Mouse (Mus musculus) midbrain, embryonic 16.5 days (tissue): ENCODE data around the gene Appbp2. TPM values are rescaled to one million over a fixed set of nuclear protein-coding genes. Genes with fewer than 3 reads are reported as not detected.
A peak's percentile ranks its signal among the peaks of the same experiment; 100 is the strongest.

ENCODE experiments used
- ATAC-seq: fragments of 200-750 bp; cut with Nextera tagmentation; 2 replicates; pipeline ENCODE4 v1.8.0; 2017; ENCODE audit warnings: moderate TSS enrichment
- H3K27ac ChIP-seq: fragments of 300-500 bp; sonication (generic); 2 replicates; pipeline ENCODE4 v1.5.1; 2014; ENCODE audit warnings: mild to moderate bottlenecking, low read length, mixed read lengths
- H3K27me3 ChIP-seq: fragments of 300-500 bp; sonication (generic); 2 replicates; pipeline ENCODE4 v1.6.1; 2014; ENCODE audit warnings: low read depth, low read length, mixed read lengths; ENCODE audit not compliant: control insufficient read depth, insufficient read depth
- H3K36me3 ChIP-seq: fragments of 300-500 bp; sonication (generic); 2 replicates; pipeline ENCODE4 v1.6.1; 2014; ENCODE audit warnings: mild to moderate bottlenecking, low read length, moderate library complexity, mixed read lengths; ENCODE audit not compliant: control insufficient read depth, insufficient read depth
- H3K4me1 ChIP-seq: fragments of 300-500 bp; sonication (generic); 2 replicates; pipeline ENCODE4 v1.6.1; 2014; ENCODE audit warnings: mild to moderate bottlenecking, low read length, mixed read lengths; ENCODE audit not compliant: control insufficient read depth, insufficient read depth
- H3K4me2 ChIP-seq: fragments of 300-500 bp; sonication (generic); 2 replicates; pipeline ENCODE4 v1.6.1; 2014; ENCODE audit warnings: mild to moderate bottlenecking, low read length, mixed read lengths
- H3K4me3 ChIP-seq: fragments of 300-500 bp; sonication (generic); 2 replicates; pipeline ENCODE4 v1.5.1; 2014; ENCODE audit warnings: low read depth, mild to moderate bottlenecking, low read length, moderate library complexity, mixed read lengths
- H3K9ac ChIP-seq: fragments of 300-500 bp; sonication (generic); 2 replicates; pipeline ENCODE4 v1.6.1; 2014; ENCODE audit warnings: low read depth, low read length, mixed read lengths
- H3K9me3 ChIP-seq: fragments of 300-500 bp; sonication (generic); replicated peaks from 2 replicates; pipeline ENCODE4 v1.6.1; 2014; ENCODE audit warnings: mild to moderate bottlenecking, low read length, mixed read lengths; ENCODE audit not compliant: control insufficient read depth, poor library complexity, severe bottlenecking
- WGBS: fragments of 180-500 bp; shearing (Covaris S2); extraction: QIAGEN DNeasy Blood & Tissue Kit; methylation state at CpG from one replicate; pipeline ENCODE4 v1.1.7; 2014; 5-methylcytosine and 5-hydroxymethylcytosine counted together
- polyA plus RNA-seq: library from polyadenylated mRNA; unstranded; fragments of >200 nt; fragmentation: Nextera tagmentation; extraction: Ambion mirVana; gene quantifications from 2 replicates; pipeline ENCODE4 v1.2.1, GENCODE M21; 2015

The Appbp2 gene
- polyA plus RNA-seq, 1 experiment from 2014 or later = 44.5 TPM

DNA sequence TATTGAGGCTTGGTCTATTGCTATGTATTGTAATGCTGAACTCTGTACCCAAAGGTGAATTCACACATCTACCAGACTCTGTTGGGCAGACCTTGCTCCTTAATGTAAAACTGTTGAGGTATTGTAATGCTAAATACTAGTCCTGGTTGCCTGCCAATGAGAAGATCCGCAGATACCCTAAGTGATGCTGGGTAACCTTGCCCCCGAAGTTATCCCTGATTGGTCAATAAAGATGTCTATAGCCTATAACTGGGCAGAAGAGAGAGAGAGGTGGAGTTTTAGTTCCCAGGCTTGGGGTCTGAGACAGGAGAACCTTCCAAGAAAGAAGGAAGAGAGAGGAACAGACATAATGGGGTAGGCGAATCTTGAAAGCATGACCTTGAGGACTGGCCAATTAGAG lies 5.3 kb upstream of the Appbp2 start:
- WGBS = 90% methylated on average over 3 of the region's 3 CpGs
- H3K36me3 ChIP-seq = no peaks in the 10 kb centered on the region
- H3K27me3 ChIP-seq = no peaks in the 10 kb centered on the region
- no peak overlapping the region for H3K4me3 ChIP-seq
- H3K4me2 ChIP-seq = no peak overlapping the region
- no peak for ATAC-seq
- 0 out of 2 replicates have a peak, but pooled peaks cover 3% of the 10 kb centered on the region for H3K4me1 ChIP-seq
- no peak overlapping the region for H3K27ac ChIP-seq
- no peak overlapping the region for H3K9ac ChIP-seq
- H3K9me3 ChIP-seq = no peaks in the 10 kb centered on the region

DNA sequence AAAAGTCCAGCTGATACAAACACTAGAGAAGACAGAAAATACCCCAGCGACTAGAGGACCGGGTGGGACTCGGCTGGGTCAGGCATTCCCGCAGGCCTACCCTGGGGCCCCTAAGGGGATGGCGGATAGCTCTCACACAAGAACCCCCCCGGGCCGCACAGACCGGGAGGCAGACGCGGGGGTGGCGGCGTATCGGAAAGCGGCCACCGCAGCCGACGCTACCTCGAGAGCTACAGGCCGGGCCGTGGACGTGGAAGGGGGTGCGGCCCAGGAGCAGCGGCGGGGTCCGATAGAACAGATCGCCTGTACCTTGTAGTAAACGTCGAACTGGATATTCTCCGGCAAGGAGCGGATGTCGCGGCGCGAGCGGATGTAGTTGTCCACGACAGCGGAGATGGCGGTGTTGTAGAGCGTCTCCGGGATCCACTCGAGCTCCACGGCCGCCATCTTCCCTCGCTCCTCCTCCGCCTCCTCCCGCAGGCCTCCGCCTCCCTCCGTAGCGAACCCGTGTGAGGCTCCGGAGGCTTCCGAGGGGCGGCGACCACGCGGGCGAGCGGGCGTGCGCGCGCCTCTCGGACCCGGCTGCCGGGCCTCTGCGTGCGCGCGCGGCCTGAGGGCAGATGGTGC lies 454 bp downstream of the Appbp2 start:
- Histone ChIP-seq H3K27me3 (no peaks in the 10 kb centered on the region), H3K9ac (peak overlapping the region; percentile 98), H3K4me2 (peak overlapping the region; percentile 70), H3K36me3 (no peaks in the 10 kb centered on the region), H3K27ac (peak overlapping the region; percentile 99), H3K4me1 (peaks cover 15% of the 10 kb centered on the region), H3K9me3 (no peaks in the 10 kb centered on the region), H3K4me3 (peak overlapping the region; percentile 99)
- ATAC-seq = peak; percentile 96
- under 1% methylated on average over 68 of the region's 70 CpGs for WGBS

DNA sequence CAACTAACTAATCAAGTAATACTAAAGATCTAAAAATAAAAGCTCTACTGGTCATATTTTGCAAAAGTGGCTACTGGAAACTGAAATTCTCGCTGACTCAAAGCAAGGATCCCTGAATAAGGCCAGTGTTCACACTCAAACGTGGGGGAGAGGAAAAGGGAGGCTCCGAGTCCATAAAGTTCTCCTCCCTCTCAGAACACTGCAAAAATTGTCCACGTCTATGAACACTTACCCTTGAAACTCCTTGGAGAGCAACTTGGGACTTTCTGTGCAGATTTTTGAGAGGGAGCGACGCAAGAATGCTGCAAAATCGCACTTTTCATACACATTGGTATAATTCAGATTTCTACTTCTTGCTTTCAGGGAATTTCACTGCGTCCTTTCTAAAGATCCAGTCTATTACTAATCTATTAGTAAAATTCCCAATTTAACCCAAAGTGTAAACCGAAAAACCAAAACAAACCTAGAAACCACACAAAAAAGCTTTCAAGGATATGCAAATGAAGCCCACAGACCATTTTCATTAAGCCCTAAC lies 1.2 kb downstream of the Appbp2 start:
- Histone ChIP-seq H3K27ac (peak overlapping the region; percentile 99), H3K4me3 (peak overlapping the region; percentile 99), H3K9ac (peak overlapping the region; percentile 98), H3K9me3 (no peaks in the 10 kb centered on the region), H3K27me3 (no peaks in the 10 kb centered on the region), H3K36me3 (no peaks in the 10 kb centered on the region), H3K4me2 (peak overlapping the region; percentile 70), H3K4me1 (peaks cover 15% of the 10 kb centered on the region)
- no peak for ATAC-seq
- WGBS = 8% methylated on average over 9 of the region's 9 CpGs

DNA sequence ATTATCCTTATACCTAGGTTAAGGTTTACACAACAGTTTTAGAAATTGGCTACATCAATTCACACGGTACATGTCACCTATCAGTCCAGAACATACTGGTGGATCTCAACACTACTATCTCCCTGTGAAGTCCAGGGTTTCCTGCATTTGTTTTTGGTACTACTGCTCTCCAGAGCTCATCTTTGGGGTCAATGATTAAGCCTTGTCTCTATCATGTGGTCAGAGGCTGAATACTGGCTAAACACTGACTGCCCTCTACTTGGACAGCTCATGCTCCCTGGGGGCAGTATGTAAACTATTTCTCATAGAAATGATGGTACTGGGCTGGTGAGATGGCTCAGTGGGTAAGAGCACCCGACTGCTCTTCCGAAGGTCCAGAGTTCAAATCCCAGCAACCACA lies 11.7 kb downstream of the Appbp2 start:
- no peaks in the 10 kb centered on the region for H3K9me3 ChIP-seq
- no peaks in the 10 kb centered on the region for H3K4me1 ChIP-seq
- no peak overlapping the region for H3K27ac ChIP-seq
- WGBS = 100% methylated on average over 3 of the region's 3 CpGs
- ATAC-seq = no peak
- no peak overlapping the region for H3K4me2 ChIP-seq
- no peak overlapping the region for H3K4me3 ChIP-seq
- H3K27me3 ChIP-seq = no peaks in the 10 kb centered on the region
- no peak overlapping the region for H3K9ac ChIP-seq
- no peaks in the 10 kb centered on the region for H3K36me3 ChIP-seq

DNA sequence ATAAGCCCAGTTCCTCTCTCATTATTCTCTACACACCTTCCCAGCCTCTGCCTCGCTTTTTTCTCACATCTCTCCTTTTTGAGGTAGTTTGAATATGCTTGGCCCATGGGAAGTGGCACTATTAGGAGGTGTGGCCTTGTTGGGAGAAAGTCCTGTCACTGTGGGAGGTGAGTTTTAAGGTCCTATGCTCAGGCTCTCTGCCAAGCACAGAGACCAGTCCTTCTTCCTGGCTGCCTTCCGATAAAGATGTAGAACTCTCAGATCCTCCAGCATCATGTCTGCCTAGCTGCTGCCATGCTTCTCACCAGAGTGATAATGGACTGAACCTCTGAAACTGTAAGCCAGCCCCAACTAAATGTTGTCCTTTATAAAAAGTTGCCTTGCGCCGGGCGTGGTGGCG lies 12.4 kb downstream of the Appbp2 start:
- Histone ChIP-seq H3K4me2 (no peak overlapping the region), H3K4me3 (no peak overlapping the region), H3K4me1 (no peaks in the 10 kb centered on the region), H3K27me3 (no peaks in the 10 kb centered on the region), H3K27ac (no peak overlapping the region), H3K9me3 (no peaks in the 10 kb centered on the region), H3K9ac (no peak overlapping the region), H3K36me3 (no peaks in the 10 kb centered on the region)
- WGBS = 94% methylated on average over 6 of the region's 6 CpGs
- no peak for ATAC-seq

DNA sequence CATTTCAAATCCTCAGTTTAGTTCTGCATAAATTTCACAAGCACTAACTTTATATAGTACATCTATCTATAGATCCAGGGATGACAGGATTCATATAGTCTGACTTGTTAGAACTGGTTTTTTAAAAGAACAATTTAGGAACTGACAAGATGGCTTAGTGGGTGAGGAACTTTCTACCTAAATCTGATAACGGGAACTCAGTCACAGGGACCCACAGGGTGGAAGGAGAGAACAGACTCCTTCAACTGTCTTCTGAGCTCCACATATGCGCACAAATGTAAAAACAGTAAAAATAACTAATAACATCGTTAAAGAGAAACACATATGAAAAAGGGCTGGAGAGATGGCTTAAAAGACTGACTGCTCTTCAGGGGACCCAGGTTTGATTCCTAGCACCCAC lies 15.9 kb downstream of the Appbp2 start:
- H3K9ac ChIP-seq = no peak overlapping the region
- no peak overlapping the region for H3K4me2 ChIP-seq
- no peak overlapping the region for H3K27ac ChIP-seq
- no peak for ATAC-seq
- no peak overlapping the region for H3K4me3 ChIP-seq
- 0 out of 2 replicates have a peak, but pooled peaks cover 2% of the 10 kb centered on the region for H3K36me3 ChIP-seq
- H3K4me1 ChIP-seq = no peaks in the 10 kb centered on the region
- no peaks in the 10 kb centered on the region for H3K9me3 ChIP-seq
- WGBS = 95% methylated on average over 3 of the region's 3 CpGs
- H3K27me3 ChIP-seq = no peaks in the 10 kb centered on the region

DNA sequence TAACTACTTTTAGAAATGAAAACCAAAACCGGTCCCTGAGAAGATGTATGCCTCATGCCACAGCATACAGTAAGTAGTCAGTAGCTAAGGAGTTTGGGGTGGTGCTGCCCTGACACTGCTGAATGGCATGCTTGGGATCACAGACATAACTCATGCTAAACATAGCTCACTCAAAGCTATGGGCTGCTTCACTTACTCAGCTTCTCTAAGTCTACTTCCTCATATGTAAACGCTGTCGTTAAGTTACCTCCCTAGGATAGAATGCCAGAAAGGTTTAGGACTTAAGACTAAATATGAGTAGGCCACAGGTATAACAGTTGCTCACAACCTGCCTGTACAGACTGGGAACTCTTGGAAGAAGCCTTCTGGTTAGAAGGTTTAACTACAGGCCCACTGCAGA lies 20.3 kb downstream of the Appbp2 start:
- peaks cover 22% of the 10 kb centered on the region for H3K36me3 ChIP-seq
- WGBS = 96% methylated on average over 3 of the region's 3 CpGs
- no peak for ATAC-seq
- H3K9me3 ChIP-seq = no peaks in the 10 kb centered on the region
- no peaks in the 10 kb centered on the region for H3K4me1 ChIP-seq
- no peak overlapping the region for H3K4me3 ChIP-seq
- H3K9ac ChIP-seq = no peak overlapping the region
- H3K27ac ChIP-seq = no peak overlapping the region
- no peaks in the 10 kb centered on the region for H3K27me3 ChIP-seq
- H3K4me2 ChIP-seq = no peak overlapping the region

DNA sequence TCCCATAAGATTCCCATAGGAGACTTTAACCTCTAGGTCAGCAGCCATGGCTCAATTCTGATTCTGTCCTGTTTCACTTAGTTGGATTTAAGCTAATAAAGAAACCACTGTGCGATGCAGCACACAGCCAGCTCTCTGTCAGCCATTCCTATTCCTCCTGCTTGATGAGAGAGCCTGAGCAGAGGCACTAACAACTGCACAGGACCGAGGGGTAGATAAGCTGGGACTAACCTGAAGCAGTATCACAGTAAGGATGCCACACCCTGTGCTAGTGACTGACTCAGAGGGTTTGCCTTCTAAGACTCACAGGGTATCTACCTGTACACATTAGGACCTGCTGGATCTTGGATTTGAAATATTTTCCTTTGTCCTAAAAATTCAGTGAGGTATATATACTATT lies 21.7 kb downstream of the Appbp2 start:
- Histone ChIP-seq H3K27ac (no peak overlapping the region), H3K27me3 (no peaks in the 10 kb centered on the region), H3K9me3 (no peaks in the 10 kb centered on the region), H3K36me3 (peaks cover 25% of the 10 kb centered on the region), H3K4me2 (no peak overlapping the region), H3K4me1 (no peaks in the 10 kb centered on the region), H3K4me3 (no peak overlapping the region), H3K9ac (no peak overlapping the region)
- WGBS = 98% methylated on average over 2 of the region's 2 CpGs
- ATAC-seq = no peak

DNA sequence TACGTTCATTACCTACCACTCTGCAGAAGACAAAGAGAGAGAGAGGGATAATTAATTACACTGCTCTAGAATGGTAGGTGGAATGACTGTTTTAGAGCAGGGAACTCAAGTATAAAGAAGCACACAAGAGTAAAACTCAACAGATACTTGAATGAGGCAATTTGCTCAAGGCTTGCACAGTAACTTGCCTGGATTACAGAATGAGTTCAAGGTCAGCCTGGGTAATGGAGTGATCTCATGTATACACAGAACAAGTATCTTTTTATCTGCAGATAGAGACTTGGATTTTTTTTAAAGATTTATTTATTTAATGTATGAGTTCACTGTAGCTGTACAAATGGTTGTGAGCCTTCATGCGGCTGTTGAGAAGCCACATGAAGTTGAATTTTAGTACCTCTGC lies 23.8 kb downstream of the Appbp2 start:
- no peak overlapping the region for H3K27ac ChIP-seq
- H3K9ac ChIP-seq = no peak overlapping the region
- no peaks in the 10 kb centered on the region for H3K4me1 ChIP-seq
- WGBS = 96% methylated on average over 2 of the region's 2 CpGs
- H3K4me2 ChIP-seq = no peak overlapping the region
- no peak for ATAC-seq
- H3K9me3 ChIP-seq = no peaks in the 10 kb centered on the region
- no peak overlapping the region for H3K4me3 ChIP-seq
- peaks cover 25% of the 10 kb centered on the region for H3K36me3 ChIP-seq
- no peaks in the 10 kb centered on the region for H3K27me3 ChIP-seq
